Mouse (Mus musculus): ENCODE results near the gene Eif2ak4. TPM values are rescaled to one million over a fixed set of nuclear protein-coding genes. Genes with fewer than 3 reads are reported as not detected.

Eif2ak4 gene
- polyA plus RNA-seq, 1 experiment from 2014 or later: 8.7 TPM

DNA sequence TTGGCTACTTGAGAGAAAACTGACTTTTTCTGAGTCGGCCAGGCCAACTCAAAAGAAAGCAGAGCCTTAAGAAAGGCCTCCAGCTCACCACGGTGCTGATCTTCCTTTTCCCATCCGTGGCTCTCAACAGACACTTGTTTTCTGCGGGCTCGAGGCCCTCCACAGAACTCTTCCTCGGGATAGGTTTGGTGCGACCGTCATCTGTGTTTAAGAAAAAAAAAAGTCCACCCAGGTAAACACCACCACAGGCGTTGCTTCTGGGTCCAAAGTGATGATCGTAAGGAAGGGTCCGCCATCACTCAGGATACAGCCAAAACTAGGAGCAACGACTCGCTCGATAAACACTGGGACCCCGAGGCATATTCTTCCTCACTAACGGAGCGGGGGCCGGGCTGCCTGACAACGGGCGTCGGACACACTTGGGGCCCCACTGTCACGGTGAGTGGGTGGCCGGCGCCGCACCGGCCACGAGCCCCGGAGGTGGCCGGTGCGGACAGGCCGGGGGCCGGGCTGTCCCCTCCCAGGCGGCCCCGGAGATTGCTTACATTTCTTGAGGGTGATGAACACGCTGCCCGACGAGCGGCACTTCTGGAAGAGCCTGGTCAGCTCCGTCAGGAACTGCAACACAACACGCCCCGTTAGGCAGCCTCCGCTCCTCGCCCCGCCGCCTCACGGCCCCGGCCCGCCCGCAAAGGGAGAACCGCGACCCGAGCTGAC is 90.6 kb downstream of the Eif2ak4 start:
- Histone ChIP-seq H3K36me3 (peaks cover 32% of the 10 kb centered on the region), H3K4me1 (replicated peaks) (peaks cover 25% of the 10 kb centered on the region), H3K4me3 (peak overlapping the region; percentile 86), H3K27ac (peak overlapping the region; percentile 87), H3K4me2 (peak overlapping the region; percentile 83), H3K9ac (peak overlapping the region; percentile 93), H3K27me3 (no peaks in the 10 kb centered on the region), H3K9me3 (no peaks in the 10 kb centered on the region)
- 3% methylated on average over 52 of the region's 52 CpGs for WGBS
- ATAC-seq (ENCODE audit: low FRiP score): peak; percentile 19

DNA sequence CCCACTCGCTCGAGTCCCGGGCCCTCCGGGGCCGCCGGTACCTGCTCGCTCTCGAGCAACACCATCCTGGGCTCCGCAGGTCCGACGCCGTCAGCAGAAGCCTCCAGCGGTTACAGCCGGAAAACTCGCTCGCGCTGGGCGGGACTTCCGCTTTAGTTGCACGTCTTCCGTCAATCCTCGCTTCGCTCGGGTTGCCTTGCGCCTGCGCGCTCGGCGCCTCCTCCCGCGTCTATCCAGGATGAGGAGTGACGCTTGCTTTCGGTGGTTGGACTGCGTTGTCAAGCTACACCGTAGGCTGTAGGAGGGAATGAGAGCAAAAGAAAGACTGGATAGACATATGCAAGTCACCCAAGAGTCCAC is 91.1 kb downstream of the Eif2ak4 start, which contains the start of gene Srp14:
Gene Srp14 (minus strand): TSS at position 162 of the 360 bp plus-strand sequence.
- Histone ChIP-seq H3K36me3 (peaks cover 27% of the 10 kb centered on the region), H3K27me3 (no peaks in the 10 kb centered on the region), H3K4me1 (replicated peaks) (peaks cover 25% of the 10 kb centered on the region), H3K27ac (peak within 1 kb of the TSS; percentile 87), H3K9me3 (no peaks in the 10 kb centered on the region), H3K4me3 (peak within 1 kb of the TSS; percentile 86), H3K9ac (peak within 1 kb of the TSS; percentile 93), H3K4me2 (peak within 1 kb of the TSS; percentile 83)
- under 1% methylated on average over 35 of the region's 35 CpGs for WGBS
- peak; percentile 95 for ATAC-seq (ENCODE audit: low FRiP score)

DNA sequence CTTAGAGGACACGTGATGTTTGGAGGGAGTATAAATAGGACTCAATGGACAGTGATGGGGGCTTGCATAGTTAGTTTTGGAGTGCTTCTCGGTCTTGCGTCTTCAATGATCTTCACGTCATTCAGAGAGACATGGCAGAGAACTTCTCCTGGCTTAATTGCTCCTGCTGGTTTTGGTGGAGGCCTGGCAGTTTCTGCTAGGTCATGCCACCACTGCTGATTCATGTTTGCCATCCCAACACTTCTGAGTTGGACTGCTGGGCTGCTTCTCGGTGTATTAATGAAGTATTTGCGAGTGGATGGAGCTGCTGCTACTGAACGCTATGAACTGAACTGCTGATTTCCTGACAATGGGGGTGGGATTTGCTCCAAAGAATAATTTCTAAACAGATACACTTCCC is 92.5 kb downstream of the Eif2ak4 start:
- no peak overlapping the region for H3K27ac ChIP-seq
- no peaks in the 10 kb centered on the region for H3K9me3 ChIP-seq
- peaks cover 25% of the 10 kb centered on the region for H3K4me1 ChIP-seq (replicated peaks)
- H3K9ac ChIP-seq: no peak overlapping the region
- WGBS: 93% methylated on average over 7 of the region's 7 CpGs
- H3K36me3 ChIP-seq: peaks cover 14% of the 10 kb centered on the region
- no peak overlapping the region for H3K4me3 ChIP-seq
- no peak for ATAC-seq (ENCODE audit: low FRiP score)
- H3K4me2 ChIP-seq: no peak overlapping the region
- H3K27me3 ChIP-seq: no peaks in the 10 kb centered on the region

DNA sequence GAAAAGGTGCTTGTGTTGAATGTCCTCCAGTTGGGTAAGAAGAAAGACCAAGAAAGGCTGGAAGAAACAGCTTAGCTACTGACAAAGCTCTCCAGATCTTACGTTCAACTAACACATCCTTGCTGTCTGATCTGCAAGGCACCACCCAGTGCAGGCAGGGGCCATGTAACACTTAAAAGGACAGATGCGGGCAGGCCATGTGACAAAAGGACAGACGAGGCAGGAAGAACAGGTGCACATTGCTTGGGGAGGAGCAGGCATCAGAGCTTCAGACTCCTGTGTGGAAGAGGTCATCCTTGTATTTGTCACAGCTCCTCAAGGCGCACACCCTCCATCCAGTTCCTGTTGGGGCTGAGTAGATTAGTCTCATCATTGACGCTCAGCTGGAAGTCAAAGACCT is 94.6 kb downstream of the Eif2ak4 start:
- Histone ChIP-seq H3K36me3 (no peaks in the 10 kb centered on the region), H3K27me3 (no peaks in the 10 kb centered on the region; the same call in 1 of the 2 replicates), H3K4me2 (no peak overlapping the region), H3K9ac (no peak overlapping the region), H3K4me1 (replicated peaks) (peaks cover 13% of the 10 kb centered on the region), H3K27ac (no peak overlapping the region), H3K4me3 (no peak overlapping the region), H3K9me3 (no peaks in the 10 kb centered on the region)
- 90% methylated on average over 5 of the region's 5 CpGs for WGBS
- ATAC-seq (ENCODE audit: low FRiP score): no peak

DNA sequence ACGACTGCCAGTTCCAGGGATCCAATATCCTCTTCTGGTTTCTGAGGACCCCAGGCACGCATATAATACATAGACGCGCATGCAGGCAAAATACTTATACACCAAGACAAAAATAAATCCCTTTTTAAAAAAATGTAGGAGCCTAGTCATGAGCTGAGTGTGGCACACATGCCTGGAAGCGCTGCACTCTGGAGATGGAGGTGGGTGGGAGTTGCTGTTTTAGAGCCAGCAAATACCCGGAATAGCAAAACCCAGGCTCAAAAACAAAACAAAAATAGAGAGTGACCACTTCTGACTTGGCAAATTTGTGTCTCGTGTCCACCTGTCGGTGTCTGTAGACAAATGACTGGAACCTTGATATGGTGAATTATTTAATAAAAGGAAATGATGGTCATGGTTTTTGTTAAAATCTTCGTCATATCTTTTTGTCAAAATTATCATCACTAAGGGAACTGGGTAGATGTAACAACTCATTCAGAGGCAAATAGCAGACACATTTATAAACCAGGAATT is 96.0 kb downstream of the Eif2ak4 start:
- H3K9me3 ChIP-seq: no peaks in the 10 kb centered on the region
- no peaks in the 10 kb centered on the region for H3K36me3 ChIP-seq
- 84% methylated on average over 9 of the region's 9 CpGs for whole genome bisulfite sequencing
- H3K4me3 ChIP-seq: no peak overlapping the region
- H3K27ac ChIP-seq: no peak overlapping the region
- H3K9ac ChIP-seq: no peak overlapping the region
- peaks cover 5% of the 10 kb centered on the region; the same call in 1 of the 2 replicates for H3K4me1 ChIP-seq (replicated peaks)
- no peak overlapping the region for H3K4me2 ChIP-seq
- no peaks in the 10 kb centered on the region; the same call in 1 of the 2 replicates for H3K27me3 ChIP-seq
- ATAC-seq (ENCODE audit: low FRiP score): no peak

DNA sequence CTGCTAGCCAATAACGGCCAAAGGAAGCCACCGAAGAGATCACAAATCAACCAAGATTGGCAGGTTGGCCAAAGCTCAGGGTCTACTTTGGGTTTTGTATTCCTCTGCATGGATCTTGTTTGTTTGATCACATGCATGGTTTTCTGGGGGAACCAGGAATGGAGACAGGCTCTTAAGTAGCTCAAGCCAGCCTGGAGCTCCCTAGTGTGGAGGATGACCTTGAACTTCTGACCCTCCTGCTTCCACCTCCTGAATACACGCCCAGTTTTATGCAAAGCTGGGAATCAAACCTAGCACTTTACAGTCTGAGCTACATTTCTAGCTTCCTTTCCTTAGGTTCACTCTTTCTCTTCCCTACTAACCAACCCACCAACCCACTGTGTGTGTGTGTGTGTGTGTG is 97.0 kb downstream of the Eif2ak4 start:
- no peak overlapping the region for H3K4me3 ChIP-seq
- H3K27ac ChIP-seq: no peak overlapping the region
- 83% methylated on average over 3 of the region's 3 CpGs for WGBS
- peaks cover 4% of the 10 kb centered on the region; the same call in 1 of the 2 replicates for H3K4me1 ChIP-seq (replicated peaks)
- H3K4me2 ChIP-seq: no peak overlapping the region
- no peaks in the 10 kb centered on the region for H3K9me3 ChIP-seq
- no peaks in the 10 kb centered on the region; the same call in 1 of the 2 replicates for H3K27me3 ChIP-seq
- H3K9ac ChIP-seq: no peak overlapping the region
- no peaks in the 10 kb centered on the region for H3K36me3 ChIP-seq
- ATAC-seq (ENCODE audit: low FRiP score): no peak

DNA sequence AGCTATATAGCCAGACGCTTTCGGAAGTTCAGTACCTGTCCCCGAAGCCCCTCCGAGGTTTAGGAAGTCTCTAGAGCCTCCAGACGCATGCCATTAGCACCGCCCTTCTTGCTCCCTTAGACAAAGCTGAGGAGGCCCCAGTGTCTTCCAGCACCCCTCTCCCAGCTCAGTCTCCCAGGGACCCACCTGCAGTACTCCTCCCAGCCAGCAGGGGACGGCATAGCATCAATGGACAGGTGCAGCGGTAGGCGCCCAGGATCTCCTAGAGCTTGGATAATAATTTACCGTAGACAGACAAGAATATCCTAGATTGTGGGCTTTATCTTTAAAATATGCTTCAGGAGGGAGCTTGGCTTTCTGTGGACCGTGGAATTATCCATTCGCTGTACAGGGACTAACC is 98.5 kb downstream of the Eif2ak4 start:
- ATAC-seq (ENCODE audit: low FRiP score): no peak

DNA sequence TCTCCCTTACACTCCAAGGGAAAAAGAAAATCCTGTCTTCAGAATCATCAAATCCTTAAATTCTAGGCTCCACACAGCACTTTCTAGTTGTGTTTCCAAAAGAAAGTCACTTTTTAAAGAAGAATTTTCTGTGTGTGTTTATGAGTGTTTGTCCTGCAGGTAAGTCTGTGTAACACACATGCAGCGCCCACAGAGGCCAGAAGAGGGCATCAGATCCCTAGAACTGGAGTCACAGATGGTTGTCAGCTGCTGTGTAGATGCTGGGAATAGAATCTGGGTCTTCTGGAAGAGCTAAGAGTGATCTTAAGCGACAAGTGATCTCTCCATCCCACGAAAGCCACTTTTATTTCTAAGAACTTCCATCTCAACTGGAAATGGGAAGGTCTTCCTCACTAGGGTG is 99.4 kb downstream of the Eif2ak4 start:
- H3K36me3 ChIP-seq: no peaks in the 10 kb centered on the region
- no peak overlapping the region for H3K27ac ChIP-seq
- H3K9ac ChIP-seq: no peak overlapping the region
- no peak overlapping the region for H3K4me3 ChIP-seq
- 73% methylated on average over 3 of the region's 3 CpGs for WGBS
- H3K4me2 ChIP-seq: no peak overlapping the region
- no peak for ATAC-seq (ENCODE audit: low FRiP score)
- no peaks in the 10 kb centered on the region; the same call in 1 of the 2 replicates for H3K27me3 ChIP-seq
- peaks cover 12% of the 10 kb centered on the region; the same call in 1 of the 2 replicates for H3K4me1 ChIP-seq (replicated peaks)
- H3K9me3 ChIP-seq: no peaks in the 10 kb centered on the region

More for the DNA sequence above, 98.5 kb downstream of the Eif2ak4 start:
- H3K4me3 ChIP-seq: no peak overlapping the region
- peaks cover 12% of the 10 kb centered on the region; the same call in 1 of the 2 replicates for H3K4me1 ChIP-seq (replicated peaks)
- no peaks in the 10 kb centered on the region; the same call in 1 of the 2 replicates for H3K27me3 ChIP-seq
- H3K9me3 ChIP-seq: no peaks in the 10 kb centered on the region
- no peak overlapping the region for H3K27ac ChIP-seq
- H3K9ac ChIP-seq: no peak overlapping the region
- WGBS: 14% methylated on average over 12 of the region's 12 CpGs
- H3K36me3 ChIP-seq: no peaks in the 10 kb centered on the region
- no peak overlapping the region for H3K4me2 ChIP-seq

DNA sequence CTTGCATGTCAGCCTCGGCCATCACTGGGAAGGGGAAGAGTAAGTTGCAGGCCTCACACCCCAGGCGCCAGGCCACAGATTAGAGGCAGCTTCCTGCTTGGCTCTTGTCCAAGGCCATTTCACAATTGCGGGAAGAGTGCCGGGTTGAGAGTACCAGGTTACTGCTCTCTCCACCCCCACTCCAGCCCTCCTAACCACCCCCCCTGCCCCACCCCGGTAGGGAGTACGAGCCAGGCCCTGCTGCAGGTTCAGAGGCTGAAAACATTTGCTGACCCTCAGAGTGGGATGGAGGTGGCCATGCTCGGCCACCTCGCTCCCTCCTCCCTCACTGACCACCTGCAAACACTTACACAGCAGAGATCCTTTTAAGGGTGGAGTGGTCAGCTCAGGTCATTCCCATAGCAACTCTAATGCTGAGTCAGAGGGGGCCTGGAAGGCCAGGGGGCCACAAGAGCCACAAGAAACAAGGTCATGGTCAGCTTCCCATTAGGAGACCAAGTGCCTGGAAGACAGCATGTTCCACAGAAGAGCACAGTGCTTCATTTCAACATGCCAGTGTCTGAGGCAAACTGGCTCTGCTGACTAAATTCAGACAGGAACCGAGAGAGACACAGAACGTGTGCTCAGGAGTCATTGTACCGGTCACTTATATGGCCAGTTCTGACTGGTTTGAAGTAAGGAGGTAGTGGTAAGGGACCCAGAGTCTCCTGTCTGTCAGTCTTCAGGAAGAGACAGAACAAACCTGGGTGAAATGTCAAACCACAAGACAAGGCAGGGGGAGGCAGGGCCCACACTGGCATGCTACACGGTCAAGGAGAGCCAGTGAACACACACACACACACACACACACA is 102.0 kb downstream of the Eif2ak4 start:
- Histone ChIP-seq H3K4me2 (no peak overlapping the region), H3K27me3 (no peaks in the 10 kb centered on the region; the same call in 1 of the 2 replicates), H3K36me3 (no peaks in the 10 kb centered on the region), H3K4me1 (replicated peaks) (peaks cover 12% of the 10 kb centered on the region; the same call in 1 of the 2 replicates), H3K4me3 (no peak overlapping the region), H3K27ac (0 out of 2 replicates have a peak overlapping the region, but pooled peaks have one; percentile 18), H3K9me3 (no peaks in the 10 kb centered on the region), H3K9ac (no peak overlapping the region)
- WGBS: 55% methylated on average over 12 of the region's 12 CpGs
- ATAC-seq (ENCODE audit: low FRiP score): no peak

DNA sequence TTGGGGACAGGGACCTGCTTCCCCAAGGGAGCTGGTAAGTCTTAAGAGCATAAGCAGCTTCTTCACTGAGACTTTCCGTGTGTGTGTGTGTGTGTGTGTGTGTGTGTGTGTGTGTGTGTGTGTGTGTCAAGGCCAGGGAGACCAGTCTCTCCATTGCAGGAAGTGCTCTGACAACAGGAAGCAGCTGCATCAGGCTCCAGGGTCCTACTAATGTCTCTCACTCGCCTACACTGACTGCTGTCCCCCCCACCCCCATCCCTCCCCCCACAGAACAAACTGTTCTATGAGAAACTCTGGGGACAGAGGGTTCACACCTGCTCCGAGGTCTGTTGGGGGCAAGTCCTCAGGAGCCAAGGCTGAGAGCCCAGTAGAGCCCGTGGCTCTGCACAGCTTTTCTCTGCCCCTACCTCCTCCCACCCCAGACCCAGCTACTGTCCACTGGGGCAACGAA is 102.9 kb downstream of the Eif2ak4 start:
- H3K36me3 ChIP-seq: no peaks in the 10 kb centered on the region
- no peak overlapping the region for H3K4me3 ChIP-seq
- H3K4me1 ChIP-seq (replicated peaks): peaks cover 12% of the 10 kb centered on the region; the same call in 1 of the 2 replicates
- 0 out of 2 replicates have a peak overlapping the region, but pooled peaks have one; percentile 18 for H3K27ac ChIP-seq
- H3K27me3 ChIP-seq: no peaks in the 10 kb centered on the region; the same call in 1 of the 2 replicates
- H3K4me2 ChIP-seq: no peak overlapping the region
- no peak overlapping the region for H3K9ac ChIP-seq
- H3K9me3 ChIP-seq: no peaks in the 10 kb centered on the region
- WGBS: 62% methylated on average over 5 of the region's 5 CpGs
- no peak for ATAC-seq (ENCODE audit: low FRiP score)

DNA sequence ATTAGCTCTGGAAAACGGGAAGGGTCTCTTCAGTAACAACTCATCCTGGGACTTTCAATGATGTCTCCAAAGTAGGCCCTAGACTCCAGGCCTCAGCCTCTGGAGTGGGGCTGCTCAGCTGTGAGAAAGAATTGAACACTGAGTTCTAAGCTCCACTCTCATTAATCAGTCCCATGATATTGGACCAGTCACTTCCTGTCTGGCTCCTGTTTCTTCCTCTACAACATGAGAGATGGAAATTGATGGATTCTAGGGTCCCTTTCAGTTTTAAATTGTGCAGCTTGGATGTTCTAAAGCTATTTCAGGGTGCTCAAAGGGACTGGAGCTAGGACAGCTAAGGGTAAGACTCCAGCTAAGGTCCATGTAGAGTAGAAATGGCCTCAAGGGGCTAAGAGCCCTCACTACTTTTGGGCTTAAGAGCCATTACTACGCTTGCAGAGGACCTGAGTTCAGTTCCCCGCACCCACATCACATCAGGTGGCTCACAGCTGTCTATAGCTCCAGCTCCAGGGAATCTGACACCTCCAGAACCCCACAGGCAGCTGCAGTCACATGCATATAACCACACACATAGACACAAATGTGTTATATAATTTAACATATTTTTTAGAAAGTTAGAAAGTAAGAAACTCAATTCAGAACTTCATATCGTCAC is 103.5 kb downstream of the Eif2ak4 start:
- no peak overlapping the region for H3K9ac ChIP-seq
- 81% methylated on average over 4 of the region's 4 CpGs for WGBS

More for the DNA sequence above, 103.5 kb downstream of the Eif2ak4 start:
- ATAC-seq (ENCODE audit: low FRiP score): no peak
- Histone ChIP-seq H3K27me3 (no peaks in the 10 kb centered on the region), H3K4me1 (replicated peaks) (peaks cover 12% of the 10 kb centered on the region; the same call in 1 of the 2 replicates), H3K27ac (no peak overlapping the region), H3K36me3 (no peaks in the 10 kb centered on the region), H3K9me3 (no peaks in the 10 kb centered on the region), H3K4me2 (no peak overlapping the region), H3K4me3 (no peak overlapping the region)

Measured in hindbrain, embryonic 13.5 days (tissue).